Mouse (Mus musculus) WW6 (cell line): Measurements from ENCODE around the gene Gk5.
"Not testable (repeated sequence)": the region's sequence is repeated elsewhere in the genome, so short reads cannot be mapped to it uniquely, and the experiment has no call there.

ENCODE experiments used
- DNase-seq: peaks from one replicate; pipeline ENCODE4 v3.0.0-alpha.2; 2013; ENCODE audit warnings: low read depth, low spot score

Gk5 gene

DNA sequence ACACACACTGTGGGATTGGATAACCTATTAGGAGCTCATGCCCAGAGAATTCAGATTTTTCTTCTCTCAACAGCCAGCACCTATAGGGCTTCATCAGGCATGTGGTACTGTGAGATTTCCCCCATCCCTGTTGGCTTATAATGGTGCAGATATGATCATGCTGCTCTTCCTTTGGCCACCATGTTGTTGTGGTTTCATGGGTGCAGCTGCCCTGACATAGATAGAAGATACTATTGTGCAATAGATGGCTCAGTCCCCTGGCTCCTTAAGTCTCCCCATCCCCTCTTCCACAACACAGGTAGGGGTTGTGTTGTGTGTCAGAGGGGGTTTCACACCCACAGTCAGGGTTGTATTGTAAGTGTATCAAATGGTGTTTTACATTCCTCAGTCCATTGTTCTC, 25.7 kb downstream of the Gk5 start:
- no peak for DNase-seq

GRCm38 (mm10) chr9:96152801-96153200, 33.6 kb downstream of the Gk5 start:
- DNase-seq: no peak

- DNase-seq: no peak
Observed at GRCm38 (mm10) chr9:96158431-96158830, 39.3 kb downstream of the Gk5 start.

DNA sequence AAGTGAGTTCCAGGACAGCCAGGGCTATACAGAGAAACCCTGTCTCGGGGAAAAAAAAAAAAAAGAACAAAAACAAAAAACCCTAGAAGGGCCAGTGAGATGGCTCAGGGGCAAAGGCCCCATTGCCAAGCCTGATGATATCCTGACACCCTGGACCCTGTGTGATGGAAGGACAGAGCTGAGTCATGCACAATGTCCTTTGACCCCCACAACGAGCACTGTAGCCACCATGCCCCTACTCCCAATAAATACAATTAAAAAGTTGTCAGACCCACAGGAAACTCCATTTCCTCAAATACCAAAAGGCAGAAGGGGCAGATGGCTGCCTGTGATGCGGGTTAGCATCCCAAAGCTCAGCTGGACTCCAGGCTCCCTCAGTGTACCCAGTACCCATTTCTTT, 39.9 kb downstream of the Gk5 start:
- DNase-seq: no peak

DNA sequence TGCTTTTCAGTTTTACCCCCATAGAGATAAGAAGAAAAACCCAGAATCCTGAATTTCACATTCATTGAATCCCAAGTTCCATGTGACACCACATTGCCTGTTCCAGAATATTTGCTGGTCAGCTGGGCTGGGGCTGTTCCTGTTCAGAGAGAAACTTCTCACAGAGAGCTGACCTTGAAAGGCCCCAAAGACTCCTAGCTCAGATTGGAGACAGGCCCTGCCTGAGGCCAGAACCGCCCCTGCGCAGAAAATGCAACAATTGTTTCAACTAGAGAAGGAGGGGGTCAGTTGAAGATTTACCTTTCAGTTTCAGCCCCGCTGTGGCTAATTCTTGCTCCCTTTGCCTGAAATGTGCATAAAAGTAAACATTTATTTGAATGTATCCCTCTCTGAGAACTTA, 41.6 kb downstream of the Gk5 start:
- no peak for DNase-seq

DNA sequence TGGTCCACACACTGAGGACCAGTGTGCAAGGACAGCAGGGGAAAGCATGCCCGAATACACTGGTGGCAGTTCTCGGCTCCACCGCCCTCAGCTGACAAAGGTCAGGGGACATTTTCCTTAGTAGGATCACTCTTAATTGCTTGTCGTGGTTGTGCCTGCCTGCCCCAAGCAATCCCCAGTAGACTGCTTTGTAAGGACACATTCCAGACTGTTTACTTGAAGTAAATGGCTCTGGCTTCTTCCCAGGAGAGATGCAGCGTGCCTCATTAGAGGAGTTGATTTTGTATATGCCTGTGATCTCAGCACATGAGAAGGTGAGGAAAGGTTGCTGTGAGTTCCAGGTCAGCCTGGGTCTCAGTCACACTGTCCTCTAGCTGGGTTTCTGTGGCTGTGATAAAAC, 43.3 kb downstream of the Gk5 start:
- no peak for DNase-seq

GRCm38 (mm10) chr9:96163443-96163842, 44.3 kb downstream of the Gk5 start:
- DNase-seq: no peak

DNA sequence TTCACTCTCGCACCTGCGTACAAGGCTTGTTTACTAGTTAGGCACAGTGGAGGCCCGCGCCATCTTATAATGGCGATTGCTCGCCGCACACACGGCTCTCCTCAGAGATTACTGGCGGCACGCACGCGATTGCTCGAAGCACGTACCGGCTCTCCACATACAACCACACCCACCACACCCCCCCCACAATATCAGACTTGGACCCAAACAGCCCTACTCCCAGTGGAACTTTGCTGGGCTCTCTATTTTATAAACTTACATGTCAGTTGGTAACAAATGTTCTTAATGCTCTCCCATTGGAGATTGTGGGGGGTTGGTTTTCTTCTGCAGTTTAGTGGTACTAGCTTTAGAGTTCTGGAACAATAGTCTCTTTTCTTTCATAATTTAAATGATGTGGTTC, 44.8 kb downstream of the Gk5 start:
- not testable (repeated sequence) for DNase-seq

GRCm38 (mm10) chr9:96167168-96167585, 48.0 kb downstream of the Gk5 start:
- DNase-seq: peak; percentile 71

DNA sequence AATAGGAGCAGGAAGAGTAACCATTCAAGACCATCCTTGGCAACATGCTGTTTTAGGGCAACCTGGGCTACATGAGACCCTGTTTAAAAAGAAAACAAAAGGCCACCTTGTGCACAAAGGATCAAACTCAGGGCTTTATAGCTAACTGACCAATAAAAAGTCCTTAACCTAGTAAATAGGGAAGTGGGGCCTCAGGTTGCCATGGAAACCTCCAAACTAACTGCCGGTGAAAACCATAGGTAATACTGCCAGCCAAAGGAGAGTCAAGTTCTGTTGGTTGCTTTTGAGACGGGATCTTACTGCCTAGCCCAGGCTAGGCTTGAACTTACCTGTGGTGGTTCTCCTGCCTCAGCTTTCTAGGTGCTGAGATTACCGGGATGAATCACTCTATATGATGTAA, 51.4 kb downstream of the Gk5 start:
- DNase-seq: no peak

DNA sequence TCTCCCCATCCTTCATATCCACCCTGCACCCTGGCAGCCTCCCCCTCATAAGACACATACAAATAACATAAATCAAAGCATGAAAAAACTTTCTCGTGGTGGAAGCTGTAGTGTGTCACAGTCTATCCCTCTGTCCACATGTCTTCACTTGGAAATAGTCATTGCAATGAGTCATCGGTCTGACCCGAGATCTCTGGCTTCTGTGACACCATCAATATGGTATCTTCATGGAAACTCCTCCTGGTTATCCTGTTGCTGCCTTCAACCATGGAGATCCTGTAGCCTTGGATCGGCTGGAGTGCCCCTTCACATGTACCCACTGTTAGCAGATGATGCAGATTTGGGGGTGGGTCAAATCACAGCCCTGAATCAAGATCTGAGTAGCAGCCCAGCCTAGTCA, 65.7 kb downstream of the Gk5 start:
- no peak for DNase-seq

GRCm38 (mm10) chr9:96186701-96187100, 67.5 kb downstream of the Gk5 start:
- DNase-seq: no peak

DNA sequence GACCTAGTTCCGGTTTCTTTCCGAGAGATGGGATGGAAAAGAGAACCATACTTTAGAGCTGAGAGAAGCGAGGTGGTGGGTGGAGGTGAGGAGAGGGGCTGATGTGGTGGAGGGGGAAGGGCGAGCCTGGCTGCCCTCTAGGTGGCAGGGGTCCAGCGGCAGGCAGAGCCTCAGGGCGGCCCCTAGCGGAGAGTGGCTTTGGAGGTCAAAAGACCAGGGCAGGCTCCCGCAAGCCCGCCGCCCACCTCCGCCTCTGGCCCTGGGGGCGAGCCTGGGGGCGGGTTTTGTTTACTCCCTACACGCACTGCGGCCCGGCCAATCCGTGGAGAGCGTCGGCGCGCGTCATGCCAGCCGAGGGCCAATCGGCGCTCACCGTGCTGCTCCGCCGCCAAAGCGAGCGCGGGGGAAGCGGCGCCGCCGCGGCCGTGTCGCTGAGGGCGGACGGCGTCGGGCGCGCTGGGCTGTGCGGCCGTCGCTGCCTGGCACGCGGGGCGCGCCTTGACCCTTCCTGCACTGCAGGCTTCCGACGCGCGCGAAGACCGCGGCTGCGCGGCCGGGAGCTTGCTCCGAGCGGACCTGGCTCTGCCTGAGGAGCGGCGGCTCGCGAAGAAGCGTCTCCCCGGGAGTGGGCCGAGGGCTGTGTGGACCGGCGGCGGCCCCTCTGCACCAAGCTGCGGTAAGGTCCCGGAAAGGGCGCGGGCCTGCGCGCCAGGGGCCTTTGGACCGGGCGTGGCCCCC, 76.9 kb downstream of the Gk5 start, which contains the start of gene Tfdp2:
Gene Tfdp2, plus strand, starts transcription at position 391 of the 738 bp plus-strand sequence.
- peak; percentile 88 for DNase-seq

GRCm38 (mm10) chr9:96196636-96197181, 77.5 kb downstream of the Gk5 start:
- peak; percentile 20 for DNase-seq

DNA sequence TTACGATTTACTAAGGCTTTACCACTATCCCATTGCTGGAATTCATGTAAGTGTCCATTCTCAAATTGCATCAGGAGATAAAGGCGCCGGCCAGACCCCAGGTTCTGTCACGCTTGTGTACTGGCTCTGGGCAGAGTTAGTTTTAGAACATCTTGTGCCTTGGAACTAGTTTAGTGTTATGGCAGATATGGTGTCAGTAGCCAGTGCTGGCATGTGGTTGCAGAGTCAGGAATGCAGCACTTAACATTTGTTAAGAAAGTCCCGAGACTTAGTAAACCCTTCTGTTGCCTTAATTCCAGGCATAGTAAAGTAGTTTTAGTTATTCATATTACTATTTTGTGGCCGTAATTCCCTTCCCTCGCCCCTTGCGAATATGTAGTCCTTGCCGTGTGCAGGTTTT, 78.6 kb downstream of the Gk5 start:
- no peak for DNase-seq

DNA sequence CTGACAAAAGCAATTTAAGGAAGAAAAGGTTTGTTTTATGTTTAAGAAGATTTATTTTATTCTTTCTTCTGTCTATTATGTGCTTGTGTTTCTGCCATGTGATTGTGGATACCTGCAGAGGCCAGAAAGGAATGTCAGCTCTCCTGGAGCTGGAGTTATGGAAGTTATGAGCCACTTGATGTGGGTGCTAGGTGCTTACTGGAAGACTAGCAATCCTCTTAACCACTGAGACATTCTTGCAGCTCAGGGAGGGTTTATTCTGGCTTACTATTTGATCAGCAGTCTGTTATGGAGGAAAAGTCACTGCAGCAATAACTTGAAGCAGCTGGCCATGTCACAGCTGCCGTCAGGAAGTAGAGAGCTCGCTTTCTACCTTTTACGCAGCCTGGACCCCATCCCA, 84.5 kb downstream of the Gk5 start:
- DNase-seq: no peak

DNA sequence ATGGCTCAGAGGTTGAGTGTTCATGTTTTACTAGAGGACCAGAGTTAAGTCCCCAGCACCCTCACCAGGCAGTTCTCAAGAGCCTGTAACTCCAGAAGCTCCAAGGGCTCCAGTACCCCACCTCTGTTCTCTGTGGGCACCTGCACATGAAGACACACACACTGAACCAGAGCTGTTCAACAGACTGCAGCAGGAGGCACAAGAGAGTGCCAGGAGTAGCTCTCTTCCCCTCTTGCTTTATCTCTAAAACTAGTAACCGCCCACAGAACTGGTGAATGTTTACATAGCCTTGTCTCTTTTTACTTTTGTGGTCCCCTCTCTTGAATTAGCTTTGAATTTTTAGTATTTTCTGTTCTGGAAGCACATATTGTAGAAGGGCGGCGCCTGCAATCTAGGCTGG, 88.3 kb downstream of the Gk5 start:
- no peak for DNase-seq

DNA sequence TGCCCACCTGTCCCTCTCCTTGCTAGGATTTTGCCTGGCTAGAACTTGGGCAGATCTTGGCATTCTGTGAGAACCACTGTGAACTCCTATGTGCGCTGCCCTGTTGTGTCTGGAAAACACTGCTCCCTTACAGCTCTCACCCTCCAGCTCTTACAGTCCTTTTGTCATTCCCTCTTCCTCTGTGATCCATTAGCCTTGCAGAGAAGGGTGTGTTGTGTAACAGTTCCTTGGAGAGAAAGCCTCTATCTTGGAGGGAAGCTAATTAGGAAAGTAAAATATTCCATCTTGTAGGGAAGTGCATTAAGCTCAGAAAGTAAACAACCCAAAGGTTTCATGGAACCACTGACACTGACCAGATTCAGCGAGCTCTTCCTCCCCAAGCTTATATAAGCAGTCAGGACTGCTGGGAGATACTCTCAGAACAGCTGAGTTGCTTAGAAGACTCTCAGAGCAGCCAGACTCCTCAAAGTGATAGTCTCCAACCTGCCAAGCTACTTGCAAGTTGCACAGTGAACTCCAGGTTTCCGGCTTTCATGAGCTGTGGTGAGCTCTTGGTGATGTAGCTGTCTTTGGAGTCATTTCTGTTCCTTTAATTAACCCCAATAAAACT, 94.0 kb downstream of the Gk5 start:
- no peak for DNase-seq

- DNase-seq: no peak
Observed at GRCm38 (mm10) chr9:96214171-96214570, 95.0 kb downstream of the Gk5 start.

DNA sequence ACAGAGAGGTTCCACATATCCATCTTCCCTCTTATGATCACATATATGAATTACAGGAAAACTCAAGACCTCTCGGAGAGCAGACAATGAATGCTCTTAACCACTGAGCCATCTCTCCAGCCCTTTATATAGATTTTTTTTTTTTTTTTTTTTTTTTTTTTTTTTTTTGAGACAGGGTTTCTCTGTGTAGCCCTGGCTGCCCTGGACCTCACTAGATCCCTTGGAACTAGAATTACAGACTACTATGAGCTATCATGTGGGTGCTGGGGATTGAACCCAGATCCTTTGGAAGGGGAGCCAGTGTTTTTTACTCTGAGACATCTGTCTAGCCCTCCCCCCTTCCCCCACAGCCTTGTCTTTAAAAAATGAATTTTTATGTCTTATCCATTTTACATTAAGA, 98.1 kb downstream of the Gk5 start:
- no peak for DNase-seq

DNA sequence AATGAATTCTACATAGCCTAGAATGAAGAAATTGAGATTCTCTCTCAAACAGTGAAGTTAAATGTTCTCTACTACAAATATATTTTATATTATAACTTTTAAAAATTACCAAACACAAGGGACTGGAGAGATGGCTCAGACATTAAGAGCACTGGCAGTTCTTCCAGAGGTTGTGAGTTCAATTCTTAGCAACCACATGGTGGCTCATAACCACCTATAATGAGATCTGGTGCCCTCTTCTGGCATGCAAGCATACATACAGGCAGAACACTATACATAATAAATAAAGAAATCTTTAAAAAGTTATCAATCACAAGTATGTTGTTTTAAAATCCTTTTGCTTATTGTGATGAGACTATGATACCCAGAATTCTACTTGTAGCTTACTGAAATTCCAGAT, 98.6 kb downstream of the Gk5 start:
- no peak for DNase-seq

- DNase-seq: no peak
Observed at GRCm38 (mm10) chr9:96219114-96219669, 100.0 kb downstream of the Gk5 start.

- DNase-seq: no peak
Observed at GRCm38 (mm10) chr9:96220419-96220818, 101.3 kb downstream of the Gk5 start.
